Mouse (Mus musculus): Measurements from ENCODE around the gene Pik3cd.

Pik3cd gene

GRCm38 (mm10) chr4:149689822-149690700, 12.3 kb downstream of the Pik3cd start:
- no peak for DNase-seq (ENCODE audit: low spot score)

GRCm38 (mm10) chr4:149688861-149689260, 13.5 kb downstream of the Pik3cd start:
- DNase-seq (ENCODE audit: low spot score), result no peak

- DNase-seq (ENCODE audit: low spot score), result no peak
Observed at GRCm38 (mm10) chr4:149684841-149685623, 17.3 kb downstream of the Pik3cd start.

GRCm38 (mm10) chr4:149683875-149684274, 18.5 kb downstream of the Pik3cd start:
- DNase-seq (ENCODE audit: low spot score), result no peak

GRCm38 (mm10) chr4:149679056-149679770, 23.2 kb downstream of the Pik3cd start:
- no peak for DNase-seq (ENCODE audit: low spot score)

- no peak for DNase-seq (ENCODE audit: low spot score)
Observed at GRCm38 (mm10) chr4:149678006-149678405, 24.4 kb downstream of the Pik3cd start.

- no peak for DNase-seq (ENCODE audit: low spot score)
Observed at GRCm38 (mm10) chr4:149675378-149676261, 26.8 kb downstream of the Pik3cd start.

GRCm38 (mm10) chr4:149674814-149675377, 27.5 kb downstream of the Pik3cd start:
- DNase-seq (ENCODE audit: low spot score), result no peak

GRCm38 (mm10) chr4:149672747-149673146, 29.6 kb downstream of the Pik3cd start:
- DNase-seq (ENCODE audit: low spot score), result no peak

- no peak for DNase-seq (ENCODE audit: low spot score)
Observed at GRCm38 (mm10) chr4:149671175-149671574, 31.2 kb downstream of the Pik3cd start.

GRCm38 (mm10) chr4:149665692-149666090, 36.7 kb downstream of the Pik3cd start:
- DNase-seq (ENCODE audit: low spot score), result no peak

GRCm38 (mm10) chr4:149665016-149665691, 37.2 kb downstream of the Pik3cd start:
- no peak for DNase-seq (ENCODE audit: low spot score)

GRCm38 (mm10) chr4:149663849-149664503, 38.4 kb downstream of the Pik3cd start:
- no peak for DNase-seq (ENCODE audit: low spot score)

GRCm38 (mm10) chr4:149661967-149662589, 40.3 kb downstream of the Pik3cd start:
- no peak for DNase-seq (ENCODE audit: low spot score)

- DNase-seq (ENCODE audit: low spot score), result no peak
Observed at GRCm38 (mm10) chr4:149660598-149660997, 41.8 kb downstream of the Pik3cd start.

- no peak for DNase-seq (ENCODE audit: low spot score)
Observed at GRCm38 (mm10) chr4:149659495-149660116, 42.8 kb downstream of the Pik3cd start.

GRCm38 (mm10) chr4:149657858-149658416, 44.4 kb downstream of the Pik3cd start:
- no peak for DNase-seq (ENCODE audit: low spot score)

- DNase-seq (ENCODE audit: low spot score), result peak; percentile 16
Observed at GRCm38 (mm10) chr4:149654232-149654631, 48.1 kb downstream of the Pik3cd start.

Data from adipocyte (in vitro differentiated cells).